Mouse (Mus musculus) liver, embryonic 11.5 days (tissue): ENCODE results near the gene Gm10310. TPM values are rescaled to one million over a fixed set of nuclear protein-coding genes. Genes with fewer than 3 reads are reported as not detected.
"Not testable (repeated sequence)": the region's sequence is repeated elsewhere in the genome, so short reads cannot be mapped to it uniquely, and the experiment has no call there.

Source experiments
- ATAC-seq: fragments of 200-750 bp; cut with Nextera tagmentation; replicated peaks from 2 replicates; pipeline ENCODE4 v1.8.0; 2017; ENCODE audit warnings: moderate number of reproducible peaks, mild to moderate bottlenecking, moderate TSS enrichment, moderate library complexity; ENCODE audit not compliant: low FRiP score
- DNase-seq: peaks from one replicate; pipeline ENCODE4 v3.0.0-alpha.2; 2017; ENCODE audit warnings: low spot score
- H3K27ac ChIP-seq: fragments of 300-500 bp; sonication (generic); 2 replicates; pipeline ENCODE4 v1.5.1; 2014; ENCODE audit warnings: mild to moderate bottlenecking, low read depth, low read length, control low read depth
- H3K27me3 ChIP-seq: fragments of 300-500 bp; sonication (generic); replicated peaks from 2 replicates; pipeline ENCODE4 v1.6.1; 2014; ENCODE audit warnings: low read length, mixed read lengths; ENCODE audit not compliant: control insufficient read depth, insufficient read depth
- H3K36me3 ChIP-seq: fragments of 300-500 bp; sonication (generic); 2 replicates; pipeline ENCODE4 v1.6.1; 2014; ENCODE audit warnings: mild to moderate bottlenecking, low read length, moderate library complexity, mixed read lengths; ENCODE audit not compliant: control insufficient read depth, insufficient read depth
- H3K4me1 ChIP-seq: fragments of 300-500 bp; sonication (generic); replicated peaks from 2 replicates; pipeline ENCODE4 v1.6.1; 2014; ENCODE audit warnings: low read length, mixed read lengths; ENCODE audit not compliant: control insufficient read depth, insufficient read depth
- H3K4me2 ChIP-seq: fragments of 300-500 bp; sonication (generic); 2 replicates; pipeline ENCODE4 v1.6.1; 2014; ENCODE audit warnings: mild to moderate bottlenecking, control low read depth, moderate library complexity
- H3K4me3 ChIP-seq: fragments of 300-500 bp; sonication (generic); 2 replicates; pipeline ENCODE4 v1.5.1; 2014; ENCODE audit warnings: low read depth, low read length, control low read depth
- H3K9ac ChIP-seq: fragments of 300-500 bp; sonication (generic); 2 replicates; pipeline ENCODE4 v1.6.1; 2014; ENCODE audit warnings: low read depth, low read length, control low read depth
- H3K9me3 ChIP-seq: fragments of 300-500 bp; sonication (generic); 2 replicates; pipeline ENCODE4 v1.6.1; 2016; ENCODE audit warnings: low read length, inconsistent platforms, mixed read lengths; ENCODE audit not compliant: control insufficient read depth
- WGBS: fragments of 180-500 bp; shearing (Covaris S2); extraction: QIAGEN DNeasy Blood & Tissue Kit; methylation state at CpG from one replicate; pipeline ENCODE4 v1.1.7; 2014; 5-methylcytosine and 5-hydroxymethylcytosine counted together
- polyA plus RNA-seq: library from polyadenylated mRNA; unstranded; fragments of >200 nt; fragmentation: Nextera tagmentation; extraction: Ambion mirVana; gene quantifications from 2 replicates; pipeline ENCODE4 v1.2.1, GENCODE M21; 2014

Gm10310 gene
- polyA plus RNA-seq, 1 experiment from 2014 or later: not detected

DNA sequence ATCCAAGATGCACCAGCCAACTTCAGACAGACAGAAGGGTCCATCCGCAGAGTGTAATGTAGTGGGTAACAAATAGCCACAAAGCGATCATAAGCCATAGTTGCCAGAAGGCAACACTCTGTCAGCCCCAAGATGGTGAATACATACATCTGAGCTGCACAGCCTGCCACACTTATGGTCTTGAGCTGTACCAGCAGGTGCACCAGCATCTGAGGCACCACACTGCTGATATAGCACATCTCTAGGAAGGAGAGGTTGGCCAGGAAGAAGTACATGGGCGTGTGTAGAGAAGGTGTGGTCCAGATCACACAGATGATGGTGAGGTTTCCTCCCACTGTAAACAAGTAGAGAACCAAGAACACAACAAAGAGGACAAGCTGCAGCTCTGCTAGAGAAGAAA lies 18.6 kb downstream of the Gm10310 start:
- H3K36me3 ChIP-seq, ATAC-seq, H3K4me1 ChIP-seq, H3K27me3 ChIP-seq, H3K27ac ChIP-seq, H3K4me2 ChIP-seq, DNase-seq, H3K9me3 ChIP-seq, H3K9ac ChIP-seq, H3K4me3 ChIP-seq: not testable (repeated sequence)
- WGBS: 97% methylated on average over 2 of the region's 3 CpGs

- Histone ChIP-seq H3K4me3 (no peak within 1 kb of the TSS), H3K4me1 (no peaks in the 10 kb centered on the region), H3K27me3 (no peaks in the 10 kb centered on the region), H3K36me3 (no peaks in the 10 kb centered on the region), H3K4me2 (no peak within 1 kb of the TSS), H3K27ac (no peak within 1 kb of the TSS), H3K9me3 (no peaks in the 10 kb centered on the region), H3K9ac (no peak within 1 kb of the TSS)
- DNase-seq (no peak), ATAC-seq (no peak)
- WGBS: 87% methylated on average over 2 of the region's 2 CpGs
Measured at GRCm38 (mm10) chr10:129949000-129949399, 35.9 kb downstream of the Gm10310 start, which contains the start of gene Olfr818. Gene Olfr818, minus strand, starts transcription at chr10:129949100.

Other genes with a start within 250 kb of the Gm10310 start
- gene Olfr806, start 243.1 kb downstream of the Gm10310 start, polyA plus RNA-seq: not detected in 2 replicates
- not detected in 2 replicates for gene Olfr807, start 227.3 kb downstream of the Gm10310 start, polyA plus RNA-seq
- not detected in 2 replicates for gene Olfr808, start 219.6 kb downstream of the Gm10310 start, polyA plus RNA-seq
- not detected in 2 replicates for gene Olfr809, start 210.4 kb downstream of the Gm10310 start, polyA plus RNA-seq
- gene Olfr810, start 190.1 kb downstream of the Gm10310 start, polyA plus RNA-seq: not detected in 2 replicates
- not detected in 2 replicates for gene Olfr811, start 180.7 kb downstream of the Gm10310 start, polyA plus RNA-seq
- not detected in 2 replicates for gene Olfr812, start 139.0 kb downstream of the Gm10310 start, polyA plus RNA-seq
- gene Olfr813, start 129.7 kb downstream of the Gm10310 start, polyA plus RNA-seq: not detected in 2 replicates
- gene Olfr814, start 105.2 kb downstream of the Gm10310 start, polyA plus RNA-seq: not detected in 2 replicates
- not detected in 2 replicates for gene Olfr815, start 79.2 kb downstream of the Gm10310 start, polyA plus RNA-seq
- gene Olfr816, start 69.5 kb downstream of the Gm10310 start, polyA plus RNA-seq: not detected in 2 replicates
- gene Olfr818, start 36.0 kb downstream of the Gm10310 start, polyA plus RNA-seq: not detected in 2 replicates
- not detected in 2 replicates for gene Olfr819, start 17.8 kb downstream of the Gm10310 start, polyA plus RNA-seq
- gene Olfr247, start 8.9 kb downstream of the Gm10310 start, polyA plus RNA-seq: not detected in 2 replicates
- gene Olfr820, start 27.6 kb upstream of the Gm10310 start, polyA plus RNA-seq: not detected in 2 replicates
- not detected in 2 replicates for gene Olfr821, start 45.3 kb upstream of the Gm10310 start, polyA plus RNA-seq
- not detected in 2 replicates for gene Olfr822, start 86.1 kb upstream of the Gm10310 start, polyA plus RNA-seq
- gene Olfr823, start 130.3 kb upstream of the Gm10310 start, polyA plus RNA-seq: not detected in 2 replicates
- gene Olfr824, start 144.9 kb upstream of the Gm10310 start, polyA plus RNA-seq: not detected in 2 replicates
- gene Olfr825, start 181.7 kb upstream of the Gm10310 start, polyA plus RNA-seq: not detected in 2 replicates
- gene Olfr826, start 199.1 kb upstream of the Gm10310 start, polyA plus RNA-seq: not detected in 2 replicates
- not detected in 2 replicates for gene Olfr827, start 229.3 kb upstream of the Gm10310 start, polyA plus RNA-seq